ENCODE assay signal across 11 mouse cellular contexts in genomic region chr17:83913711-83914415, GRCm38 (mm10).
DNase-seq lines count a peak whose midpoint lies in the region; ATAC-seq and TF ChIP-seq lines count a peak whose summit lies in the region.
"Had no signal": no experiment of that assay in that cellular context is flagged by ENCODE, and none has a peak within 500 bp of the region (broad histone marks: within the 10 kb centered on the region; RNA-seq: fewer than 3 reads in every experiment).

No protein-coding gene starts in this region.

- H3K36me3 ChIP-seq in heart, embryonic 13.5 days, result no peaks in the 10 kb centered on the region
- no peaks in the 10 kb centered on the region for H3K36me3 ChIP-seq in lung, postnatal 0 days (ENCODE audit: insufficient read depth, low read length)
- H3K36me3 ChIP-seq in embryonic facial prominence, embryonic 12.5 days, result no peaks in the 10 kb centered on the region
- H3K36me3 ChIP-seq in neural tube, embryonic 11.5 days (ENCODE audit: control insufficient read depth, insufficient read depth, low read length), result no peaks in the 10 kb centered on the region
- H3K36me3 ChIP-seq: hindbrain, embryonic 15.5 days had no signal

- H3K4me2 ChIP-seq in heart, embryonic 13.5 days, result no peak overlapping the region
- no peak overlapping the region for H3K4me2 ChIP-seq in lung, postnatal 0 days (replicated peaks; ENCODE audit: low read depth, low read length)
- H3K4me2 ChIP-seq in embryonic facial prominence, embryonic 12.5 days (replicated peaks), result no peak overlapping the region
- no peak overlapping the region for H3K4me2 ChIP-seq in neural tube, embryonic 11.5 days (ENCODE audit: low read depth)
- H3K4me2 ChIP-seq: hindbrain, embryonic 15.5 days had no signal

- ATAC-seq in heart, embryonic 13.5 days (ENCODE audit: extremely low read depth, insufficient number of reproducible peaks, low FRiP score, low TSS enrichment), result no peak
- ATAC-seq in lung, postnatal 0 days, result no peak
- ATAC-seq in embryonic facial prominence, embryonic 12.5 days (ENCODE audit: insufficient number of reproducible peaks, insufficient read depth, low FRiP score, low TSS enrichment), result peak; percentile 88
- no peak for ATAC-seq in neural tube, embryonic 11.5 days (ENCODE audit: insufficient read depth, low FRiP score, low TSS enrichment)
- no peak for ATAC-seq in megakaryocyte, adult 5-6 weeks (ENCODE audit: poor library complexity, severe bottlenecking)

- 0 out of 2 replicates have a peak overlapping the region, but pooled peaks have one; percentile 7 for H3K27ac ChIP-seq in heart, embryonic 13.5 days (replicated peaks)
- no peak overlapping the region for H3K27ac ChIP-seq in lung, postnatal 0 days (ENCODE audit: low read length)
- peak overlapping the region; percentile 94 for H3K27ac ChIP-seq in embryonic facial prominence, embryonic 12.5 days
- peak overlapping the region; percentile 50; the same call in 1 of the 2 replicates for H3K27ac ChIP-seq in neural tube, embryonic 11.5 days (ENCODE audit: low read depth, low read length)
- H3K27ac ChIP-seq: hindbrain, embryonic 15.5 days had no signal

- TF ChIP-seq EP300 in lung, postnatal 0 days (IDR thresholded peaks at IDR 0.05), result no peak

- peaks cover 45% of the 10 kb centered on the region for H3K4me1 ChIP-seq in heart, embryonic 13.5 days
- H3K4me1 ChIP-seq in lung, postnatal 0 days (ENCODE audit: insufficient read depth, low read depth, low read length), result peaks cover 4% of the 10 kb centered on the region; the same call in 1 of the 2 replicates
- peaks cover 52% of the 10 kb centered on the region for H3K4me1 ChIP-seq in embryonic facial prominence, embryonic 12.5 days
- no peaks in the 10 kb centered on the region for H3K4me1 ChIP-seq in neural tube, embryonic 11.5 days (ENCODE audit: control insufficient read depth, insufficient read depth, low read length)

- no peak overlapping the region for H3K4me3 ChIP-seq in heart, embryonic 13.5 days
- no peak overlapping the region for H3K4me3 ChIP-seq in lung, postnatal 0 days (ENCODE audit: low read depth, low read length)
- H3K4me3 ChIP-seq in embryonic facial prominence, embryonic 12.5 days, result no peak overlapping the region
- no peak overlapping the region for H3K4me3 ChIP-seq in neural tube, embryonic 11.5 days (ENCODE audit: low read depth, low read length)
- H3K4me3 ChIP-seq: hindbrain, embryonic 15.5 days had no signal

- TF ChIP-seq CTCF in lung, postnatal 0 days (IDR thresholded peaks at IDR 0.05), result no peak

- 58% methylated on average over 13 of the region's 13 CpGs for WGBS in heart, embryonic 13.5 days
- 45% methylated on average over 13 of the region's 13 CpGs for whole genome bisulfite sequencing in lung, postnatal 0 days
- 26% methylated on average over 13 of the region's 13 CpGs for WGBS in embryonic facial prominence, embryonic 12.5 days
- 66% methylated on average over 13 of the region's 13 CpGs for whole genome bisulfite sequencing in neural tube, embryonic 11.5 days

- H3K9ac ChIP-seq in heart, embryonic 13.5 days, result no peak overlapping the region
- H3K9ac ChIP-seq in lung, postnatal 0 days (replicated peaks; ENCODE audit: low read depth), result no peak overlapping the region
- no peak overlapping the region for H3K9ac ChIP-seq in embryonic facial prominence, embryonic 12.5 days
- H3K9ac ChIP-seq in neural tube, embryonic 11.5 days (ENCODE audit: low read length), result no peak overlapping the region
- H3K9ac ChIP-seq: hindbrain, embryonic 15.5 days had no signal

- no peaks in the 10 kb centered on the region for H3K27me3 ChIP-seq in heart, embryonic 13.5 days (replicated peaks)
- no peaks in the 10 kb centered on the region for H3K27me3 ChIP-seq in lung, postnatal 0 days (replicated peaks; ENCODE audit: insufficient read depth, low read length)
- no peaks in the 10 kb centered on the region for H3K27me3 ChIP-seq in embryonic facial prominence, embryonic 12.5 days
- no peaks in the 10 kb centered on the region for H3K27me3 ChIP-seq in neural tube, embryonic 11.5 days (ENCODE audit: control insufficient read depth, insufficient read depth, low read length)
- H3K27me3 ChIP-seq: hindbrain, embryonic 15.5 days had no signal

- intact Hi-C loops in left cerebral cortex, postnatal 25 days (cut with DNase I), result no loop called here

- H3K9me3 ChIP-seq in heart, embryonic 13.5 days, result no peaks in the 10 kb centered on the region
- H3K9me3 ChIP-seq in lung, postnatal 0 days (ENCODE audit: low read length), result no peaks in the 10 kb centered on the region
- no peaks in the 10 kb centered on the region for H3K9me3 ChIP-seq in embryonic facial prominence, embryonic 12.5 days
- no peaks in the 10 kb centered on the region for H3K9me3 ChIP-seq in neural tube, embryonic 11.5 days (ENCODE audit: control insufficient read depth, low read length)
- H3K9me3 ChIP-seq: hindbrain, embryonic 15.5 days had no signal

- DNase-seq in heart, postnatal 4 days, result no peak
- DNase-seq in lung, postnatal 0 days (ENCODE audit: low spot score), result peak; percentile 28
- DNase-seq in lung, postnatal 10 days, result no peak
- DNase-seq in neural tube, embryonic 11.5 days (ENCODE audit: low spot score), result peak; percentile 36
- no peak for DNase-seq in left cerebral cortex, postnatal 25 days (ENCODE audit: low spot score in 2 of 2)
- DNase-seq: cerebellum, adult 9-10 months; thymus, postnatal 36 days had no signal

Comparison
In these comparisons a context has a peak if more than half of its experiments do, and no peak if none do; other contexts are left out.
1. DNase-seq: peak in lung, postnatal 0 days (single experiment) and neural tube, embryonic 11.5 days (single experiment); none in heart, postnatal 4 days (single experiment), lung, postnatal 10 days (single experiment) and left cerebral cortex, postnatal 25 days (0 of 2).